Mouse (Mus musculus) right cerebral cortex, adult 2 months (tissue): ENCODE results near the gene Gphb5.

Source experiments
- DNase-seq, 2 experiments: peaks; one replicate each; pipeline ENCODE4 v3.0.0; 2021 to 2022; ENCODE audit warnings: low spot score in 2 of 2

Gphb5 gene

GRCm38 (mm10) chr12:75394011-75394773 is 22.4 kb downstream of the Gphb5 start:
- no peak for DNase-seq

GRCm38 (mm10) chr12:75391526-75391925 is 25.1 kb downstream of the Gphb5 start:
- DNase-seq = no peak

- peak; percentile 68 to 74 for DNase-seq
Observed at GRCm38 (mm10) chr12:75389308-75390135, 27.1 kb downstream of the Gphb5 start.

GRCm38 (mm10) chr12:75388521-75388920 is 28.1 kb downstream of the Gphb5 start:
- no peak for DNase-seq

DNA sequence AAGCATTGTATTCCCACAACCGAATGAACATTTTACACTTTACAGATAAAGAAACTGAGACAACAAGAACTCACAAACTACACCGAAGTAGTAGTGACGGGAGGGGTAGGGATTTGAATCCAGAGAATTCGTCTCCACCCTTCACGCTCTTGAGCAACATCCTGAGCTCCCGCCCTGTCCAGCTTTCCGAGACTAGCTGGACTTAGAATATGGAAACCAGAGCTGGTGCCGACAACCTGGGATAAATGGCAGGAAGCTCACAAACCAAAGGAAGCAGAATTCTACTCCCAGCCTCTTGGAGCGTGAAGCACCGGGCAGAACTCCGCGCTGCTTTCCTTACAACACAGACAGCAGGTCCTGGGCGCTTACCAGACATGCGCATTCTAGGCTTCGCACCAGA is 28.7 kb downstream of the Gphb5 start:
- DNase-seq = no peak

DNA sequence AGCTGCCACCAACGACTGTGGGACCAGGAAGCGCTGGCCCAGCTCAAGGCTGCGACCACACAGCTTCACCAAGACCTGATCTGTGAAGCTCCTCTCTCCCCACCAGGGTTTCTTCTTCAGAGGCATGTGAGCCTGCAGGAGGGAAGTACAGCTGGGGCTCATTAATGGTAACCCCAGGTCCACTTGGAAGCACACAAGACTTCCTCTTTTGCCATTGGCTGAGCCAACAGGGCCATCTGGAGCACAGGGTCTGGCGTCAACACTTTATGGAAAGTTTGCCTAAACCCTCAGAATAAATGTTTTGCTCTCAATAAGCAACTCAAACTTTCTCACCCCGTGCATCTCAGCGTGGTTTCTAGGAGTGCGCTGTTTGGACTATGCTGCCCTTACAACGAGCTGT is 29.4 kb downstream of the Gphb5 start:
- no peak for DNase-seq

GRCm38 (mm10) chr12:75386731-75387130 is 29.9 kb downstream of the Gphb5 start:
- no peak for DNase-seq

GRCm38 (mm10) chr12:75376126-75376525 is 40.5 kb downstream of the Gphb5 start:
- no peak for DNase-seq

- DNase-seq = no peak
Observed at GRCm38 (mm10) chr12:75375060-75375459, 41.5 kb downstream of the Gphb5 start.

DNA sequence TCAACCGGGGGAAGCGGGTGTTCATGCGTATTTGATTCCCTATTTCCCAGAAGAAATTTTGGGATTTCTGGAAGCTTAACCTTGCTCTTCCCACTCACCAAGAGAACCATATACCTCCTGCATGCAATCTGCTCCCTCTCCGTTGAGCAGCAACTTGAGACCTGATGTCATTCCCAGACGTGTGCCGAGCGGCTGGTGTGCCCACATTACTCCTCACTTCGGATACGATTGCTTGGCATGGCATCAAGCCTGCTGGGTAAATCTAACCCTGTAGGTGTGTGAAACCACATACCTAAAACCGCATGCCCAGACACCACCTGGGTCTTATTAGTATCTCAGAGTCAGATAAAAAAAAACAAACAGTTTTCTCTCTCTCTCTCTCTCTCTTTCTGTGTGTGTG is 42.1 kb downstream of the Gphb5 start:
- peak in 1 of 2 experiments; percentile 15 for DNase-seq

GRCm38 (mm10) chr12:75369418-75369851 is 47.1 kb downstream of the Gphb5 start:
- DNase-seq = no peak

DNA sequence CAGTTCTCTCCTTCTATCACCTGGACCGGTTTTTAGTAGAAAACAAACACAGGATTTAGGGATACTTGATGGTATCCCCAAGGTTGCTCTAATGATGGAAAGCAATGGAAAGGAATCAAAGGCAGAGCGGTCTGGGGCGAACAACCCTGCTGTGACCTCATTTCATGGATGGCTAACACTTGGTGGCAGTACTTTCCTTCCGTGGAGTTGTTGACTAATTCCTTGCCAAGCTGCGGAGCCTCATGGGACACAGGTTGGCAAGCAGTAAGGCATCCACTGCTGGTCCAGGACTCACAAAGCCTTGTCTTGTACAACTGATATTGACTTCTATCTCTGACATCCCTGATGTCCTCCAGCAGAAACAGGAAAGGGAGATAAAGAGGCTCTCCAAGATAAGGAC is 48.1 kb downstream of the Gphb5 start:
- DNase-seq = no peak

GRCm38 (mm10) chr12:75367371-75367770 is 49.2 kb downstream of the Gphb5 start:
- DNase-seq = no peak

DNA sequence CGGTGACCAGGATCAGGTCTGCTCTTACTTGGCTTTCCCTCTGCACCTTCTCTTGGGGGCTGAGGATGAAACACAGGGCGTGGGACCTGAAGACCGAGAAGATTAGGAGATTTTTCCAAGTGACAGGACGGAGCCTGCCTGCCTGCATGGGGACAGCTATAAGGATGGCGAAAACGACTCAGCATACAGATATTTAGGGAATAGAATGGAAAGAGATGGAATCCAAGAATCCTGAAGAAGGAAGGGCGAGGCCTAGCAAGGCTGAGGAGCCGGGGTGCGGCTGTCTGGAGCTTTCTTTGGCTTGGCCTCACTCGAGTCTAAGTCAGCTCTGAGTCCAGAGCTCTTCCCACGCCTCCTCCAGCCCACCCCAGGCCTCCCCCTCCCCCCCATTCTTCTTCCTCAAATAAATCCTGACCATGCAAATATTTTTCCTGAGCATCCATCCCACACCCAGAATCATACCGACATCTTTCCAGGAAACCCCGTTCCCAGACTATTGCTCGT is 50.9 kb downstream of the Gphb5 start:
- DNase-seq = no peak

- DNase-seq = no peak
Observed at GRCm38 (mm10) chr12:75364416-75364815, 52.2 kb downstream of the Gphb5 start.

DNA sequence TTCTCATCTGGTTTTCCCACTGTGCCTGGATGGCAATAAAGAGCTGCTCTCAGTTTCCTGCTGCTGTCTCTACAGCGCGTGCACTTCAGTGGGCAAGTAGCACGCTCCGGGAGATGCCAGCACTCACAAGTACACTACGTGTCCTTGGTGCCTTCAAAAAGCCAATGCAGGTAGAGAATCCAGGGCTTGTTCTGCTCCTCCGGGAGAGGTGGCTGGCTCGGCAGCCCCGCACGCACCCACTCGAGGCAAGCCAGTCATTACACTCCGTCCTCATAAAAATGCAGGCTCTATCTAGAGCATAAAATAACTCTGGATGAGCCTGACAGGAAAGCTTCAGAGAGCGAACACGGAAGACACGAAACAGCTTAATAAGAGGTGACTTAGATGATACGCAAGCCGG is 54.1 kb downstream of the Gphb5 start:
- no peak for DNase-seq
